In the genomic region with DNA sequence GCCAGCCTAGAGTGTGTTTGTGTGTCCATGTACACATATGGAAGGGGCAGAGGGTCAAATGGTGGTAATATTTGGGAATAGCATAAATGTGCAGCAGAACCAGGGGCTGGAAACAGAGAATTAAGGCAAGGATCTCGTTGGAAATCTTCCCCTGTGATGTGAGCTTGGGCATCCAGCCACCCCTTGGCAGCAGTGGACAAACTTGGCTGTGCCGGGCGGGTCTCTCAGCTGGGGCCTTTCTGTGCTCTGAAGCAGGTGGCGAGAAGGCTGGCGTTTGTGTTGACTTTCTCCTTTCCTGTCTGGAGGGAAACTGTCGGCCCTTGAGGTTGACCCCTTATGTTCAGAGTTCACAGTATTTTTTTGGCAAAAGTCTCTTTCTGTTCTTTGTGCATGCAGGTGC, we compare ENCODE assay signal across 18 mouse cellular contexts.
DNase-seq lines count a peak whose midpoint lies in the region; ATAC-seq lines count a peak whose summit lies in the region.
"Had no signal": no experiment of that assay in that cellular context is flagged by ENCODE, and none has a peak within 500 bp of the region (broad histone marks: within the 10 kb centered on the region; RNA-seq: fewer than 3 reads in every experiment).

No protein-coding gene starts in this region.

- H3K9ac ChIP-seq in midbrain, embryonic 14.5 days (replicated peaks; ENCODE audit: low read length): no peak overlapping the region
- H3K9ac ChIP-seq in midbrain, embryonic 11.5 days (ENCODE audit: low read length): no peak overlapping the region
- H3K9ac ChIP-seq: limb, embryonic 12.5 days; liver, embryonic 14.5 days had no signal

- H3K4me1 ChIP-seq in midbrain, embryonic 14.5 days (ENCODE audit: control insufficient read depth, insufficient read depth, low read length): no peaks in the 10 kb centered on the region
- H3K4me1 ChIP-seq in midbrain, embryonic 11.5 days (ENCODE audit: control insufficient read depth, insufficient read depth, low read length): no peaks in the 10 kb centered on the region
- H3K4me1 ChIP-seq: limb, embryonic 12.5 days; megakaryocyte, embryonic 14.5 days had no signal

- no peak overlapping the region for H3K4me3 ChIP-seq in midbrain, embryonic 14.5 days (replicated peaks; ENCODE audit: low read depth, low read length)
- H3K4me3 ChIP-seq in midbrain, embryonic 11.5 days (ENCODE audit: low read depth, low read length): no peak overlapping the region
- H3K4me3 ChIP-seq: limb, embryonic 12.5 days; megakaryocyte, embryonic 14.5 days had no signal

- H3K9me3 ChIP-seq in midbrain, embryonic 14.5 days (ENCODE audit: control insufficient read depth, low read length): no peaks in the 10 kb centered on the region; the same call in 1 of the 2 replicates
- H3K9me3 ChIP-seq in midbrain, embryonic 11.5 days (ENCODE audit: control insufficient read depth, low read length): no peaks in the 10 kb centered on the region

- no peak for ATAC-seq in frontal cortex, adult (ENCODE audit: low TSS enrichment)
- no peak for ATAC-seq in midbrain, embryonic 14.5 days (ENCODE audit: low FRiP score, low TSS enrichment)
- no peak for ATAC-seq in midbrain, embryonic 11.5 days (ENCODE audit: low FRiP score)
- ATAC-seq: CD4-positive, CD25-positive, alpha-beta regulatory T cell, adult 4 months; lung, postnatal 0 days had no signal

- no peak overlapping the region for H3K27ac ChIP-seq in midbrain, embryonic 14.5 days (replicated peaks; ENCODE audit: low read depth, low read length)
- no peak overlapping the region for H3K27ac ChIP-seq in midbrain, embryonic 11.5 days (ENCODE audit: low read depth, low read length)
- H3K27ac ChIP-seq: limb, embryonic 12.5 days; liver, embryonic 14.5 days; stomach, postnatal 0 days had no signal

- no peaks in the 10 kb centered on the region for H3K36me3 ChIP-seq in midbrain, embryonic 14.5 days (ENCODE audit: control insufficient read depth, insufficient read depth, low read length)
- no peaks in the 10 kb centered on the region for H3K36me3 ChIP-seq in midbrain, embryonic 11.5 days (ENCODE audit: control insufficient read depth, insufficient read depth, low read length)
- H3K36me3 ChIP-seq: limb, embryonic 12.5 days had no signal

- no peak overlapping the region for H3K4me2 ChIP-seq in midbrain, embryonic 14.5 days (ENCODE audit: low read length)
- H3K4me2 ChIP-seq in midbrain, embryonic 11.5 days: no peak overlapping the region
- H3K4me2 ChIP-seq: limb, embryonic 12.5 days had no signal

- 76% methylated on average over 6 of the region's 6 CpGs for WGBS in midbrain, embryonic 14.5 days
- WGBS in midbrain, embryonic 11.5 days: 74% methylated on average over 6 of the region's 6 CpGs

- intact Hi-C loops in gastrocnemius, postnatal 36 days (cut with DNase I): no loop called here

- DNase-seq in frontal cortex, postnatal 10 days (ENCODE audit: low spot score in 2 of 2): peak; percentile 26 to 55
- peak; percentile 21 for DNase-seq in midbrain, embryonic 14.5 days
- no peak for DNase-seq in midbrain, embryonic 11.5 days (ENCODE audit: low spot score, missing footprints)
- DNase-seq in cerebellum, postnatal 14 days: peak; percentile 86 to 88
- DNase-seq in layer of hippocampus, postnatal 14 days (ENCODE audit: low spot score in 2 of 2): peak; percentile 63 to 73
- no peak for DNase-seq in gastrocnemius, postnatal 36 days
- DNase-seq: adrenal gland, postnatal 14 days; heart, postnatal 14 days; kidney, adult 8-10 months; kidney, postnatal 4 days; thymus, postnatal 14 days had no signal

- H3K27me3 ChIP-seq in midbrain, embryonic 14.5 days (ENCODE audit: control insufficient read depth, insufficient read depth, low read length): no peaks in the 10 kb centered on the region
- no peaks in the 10 kb centered on the region for H3K27me3 ChIP-seq in midbrain, embryonic 11.5 days (ENCODE audit: control insufficient read depth, insufficient read depth, low read length)
- H3K27me3 ChIP-seq: limb, embryonic 12.5 days; megakaryocyte, embryonic 14.5 days had no signal

Comparison
In these comparisons a context has a peak if more than half of its experiments do, and no peak if none do; other contexts are left out.
1. DNase-seq: peak in frontal cortex, postnatal 10 days (2 of 2), midbrain, embryonic 14.5 days (single experiment), cerebellum, postnatal 14 days (2 of 2) and layer of hippocampus, postnatal 14 days (2 of 2); none in midbrain, embryonic 11.5 days (single experiment) and gastrocnemius, postnatal 36 days (0 of 2).